Mouse (Mus musculus) CH12.LX (cell line): ENCODE measurements around the gene Eif2ak3. TPM values are rescaled to one million over a fixed set of nuclear protein-coding genes. Genes with fewer than 3 reads are reported as not detected.

ENCODE experiments used
- DNase-seq: peaks from one replicate; pipeline ENCODE4 v3.0.0-alpha.2; 2013; ENCODE audit errors: extremely low read depth
- H3K27ac ChIP-seq: 2 replicates; pipeline ENCODE4 v1.5.1; 2012; ENCODE audit warnings: low read depth, mild to moderate bottlenecking, control low read depth, moderate library complexity; ENCODE audit not compliant: insufficient read depth
- H3K27me3 ChIP-seq: replicated peaks from 2 replicates; pipeline ENCODE3; 2012; ENCODE audit warnings: inconsistent platforms
- H3K36me3 ChIP-seq, 2 experiments: replicated peaks in 1 of 2; 2 replicates each; pipeline versions ENCODE3 to v1.6.1; 2012; ENCODE audit warnings: inconsistent platforms in 1 of 2, low read length in 1 of 2, mild to moderate bottlenecking in 1 of 2, mixed read lengths in 1 of 2, moderate library complexity in 1 of 2; ENCODE audit not compliant: control insufficient read depth in 1 of 2, insufficient read depth in 1 of 2
- H3K4me1 ChIP-seq, 2 experiments: 2 replicates each; pipeline ENCODE4 v1.6.1; 2012; ENCODE audit warnings: inconsistent platforms in 1 of 2, moderate library complexity in 1 of 2; ENCODE audit not compliant: insufficient read depth in 2 of 2, control insufficient read depth in 1 of 2
- H3K4me2 ChIP-seq: 2 replicates; pipeline ENCODE4 v1.6.1; 2012; ENCODE audit warnings: low read depth, mild to moderate bottlenecking, control low read depth; ENCODE audit not compliant: poor library complexity, insufficient read depth, severe bottlenecking
- H3K4me3 ChIP-seq, 3 experiments: fragments of 150-350 bp in 1 of 3; sonication (generic) in 1 of 3; replicated peaks in 1 of 3; 2 replicates each; pipeline versions ENCODE3 to v1.5.1; 2011 to 2012; ENCODE audit warnings: low read depth in 2 of 3, low read length in 2 of 3, mild to moderate bottlenecking in 2 of 3, moderate library complexity in 2 of 3, control low read depth in 1 of 3, improper control_type of control experiment in 1 of 3, inconsistent platforms in 1 of 3, mixed read lengths in 1 of 3; ENCODE audit not compliant: poor library complexity in 1 of 3
- H3K79me2 ChIP-seq: replicated peaks from 2 replicates; pipeline ENCODE4 v1.6.1; 2012; ENCODE audit warnings: mild to moderate bottlenecking, moderate library complexity; ENCODE audit not compliant: control insufficient read depth, poor library complexity, insufficient read depth, severe bottlenecking; ENCODE audit errors: extremely low read depth
- H3K9ac ChIP-seq: 2 replicates; pipeline ENCODE4 v1.6.1; 2012; ENCODE audit warnings: low read depth, mild to moderate bottlenecking, control low read depth, moderate library complexity; ENCODE audit not compliant: insufficient read depth
- H3K9me3 ChIP-seq: replicated peaks from 2 replicates; pipeline ENCODE3; 2012; ENCODE audit warnings: low read length, inconsistent platforms, mixed read lengths
- BHLHE40 ChIP-seq: IDR thresholded peaks from 2 replicates; pipeline ENCODE4 v1.6.1; 2011; ENCODE audit warnings: mild to moderate bottlenecking, low read depth, low read length, improper control_type of control experiment
- CHD2 ChIP-seq: IDR thresholded peaks from 2 replicates; pipeline ENCODE4 v1.6.1; 2011; ENCODE audit warnings: low read length, improper control_type of control experiment
- E2F4 ChIP-seq: IDR thresholded peaks from 2 replicates; pipeline ENCODE4 v1.6.1; 2011; ENCODE audit warnings: low read depth, low read length, improper control_type of control experiment; ENCODE audit not compliant: insufficient replicate concordance
- ETS1 ChIP-seq: conservative IDR thresholded peaks from 2 replicates; pipeline ENCODE4 v1.6.1; 2012; ENCODE audit warnings: low read depth, mild to moderate bottlenecking, inconsistent platforms, low read length, improper control_type of control experiment, moderate library complexity
- GABPA ChIP-seq: IDR thresholded peaks from 2 replicates; pipeline ENCODE4 v1.6.1; 2012; ENCODE audit warnings: low read depth, low read length, improper control_type of control experiment, inconsistent platforms; ENCODE audit not compliant: insufficient replicate concordance
- IRF4 ChIP-seq: IDR thresholded peaks from 2 replicates; pipeline ENCODE4 v1.6.1; 2014; ENCODE audit warnings: low read depth, mild to moderate bottlenecking, inconsistent platforms, low read length, improper control_type of control experiment
- JUN ChIP-seq: IDR thresholded peaks from 2 replicates; pipeline ENCODE4 v1.6.1; 2011; ENCODE audit warnings: low read depth, mild to moderate bottlenecking, low read length, improper control_type of control experiment, moderate library complexity; ENCODE audit not compliant: insufficient read depth
- KAT2A ChIP-seq: IDR thresholded peaks from 2 replicates; pipeline ENCODE4 v1.6.1; 2012; ENCODE audit warnings: low read length, improper control_type of control experiment, inconsistent platforms; ENCODE audit not compliant: insufficient replicate concordance
- MAX ChIP-seq: IDR thresholded peaks from 2 replicates; pipeline ENCODE4 v1.6.1; 2011; ENCODE audit warnings: low read length, improper control_type of control experiment
- MXI1 ChIP-seq: IDR thresholded peaks from 2 replicates; pipeline ENCODE4 v1.6.1; 2011; ENCODE audit warnings: mild to moderate bottlenecking, low read depth, low read length, improper control_type of control experiment
- NELFE ChIP-seq: IDR thresholded peaks from 2 replicates; pipeline ENCODE4 v1.6.1; 2011; ENCODE audit warnings: low read depth, low read length, improper control_type of control experiment
- NRF1 ChIP-seq: IDR thresholded peaks from 2 replicates; pipeline ENCODE4 v1.6.1; 2014; ENCODE audit warnings: low read depth, mild to moderate bottlenecking, inconsistent platforms, low read length, improper control_type of control experiment, moderate library complexity
- POLR2A ChIP-seq: IDR thresholded peaks from 2 replicates; pipeline ENCODE4 v1.6.1; 2011; ENCODE audit warnings: low read depth, mild to moderate bottlenecking, improper control_type of control experiment, low read length
- RAD21 ChIP-seq: IDR thresholded peaks from 2 replicates; pipeline ENCODE4 v1.6.1; 2011; ENCODE audit warnings: low read depth, mild to moderate bottlenecking, low read length, improper control_type of control experiment, moderate library complexity
- RCOR1 ChIP-seq: conservative IDR thresholded peaks from 2 replicates; pipeline ENCODE4 v1.6.1; 2012; ENCODE audit warnings: low read depth, mild to moderate bottlenecking, inconsistent platforms, low read length, improper control_type of control experiment
- SIN3A ChIP-seq: IDR thresholded peaks from 2 replicates; pipeline ENCODE4 v1.6.1; 2012; ENCODE audit warnings: low read length, improper control_type of control experiment, inconsistent platforms
- TBP ChIP-seq: conservative IDR thresholded peaks from 2 replicates; pipeline ENCODE4 v1.6.1; 2011; ENCODE audit warnings: low read depth, low read length, improper control_type of control experiment
- TCF12 ChIP-seq: IDR thresholded peaks from 2 replicates; pipeline ENCODE4 v1.6.1; 2014; ENCODE audit warnings: low read depth, mild to moderate bottlenecking, inconsistent platforms, low read length, improper control_type of control experiment
- UBTF ChIP-seq: IDR thresholded peaks from 2 replicates; pipeline ENCODE4 v1.6.1; 2012; ENCODE audit warnings: low read depth, mild to moderate bottlenecking, inconsistent platforms, low read length, improper control_type of control experiment, moderate library complexity
- USF1 ChIP-seq: IDR thresholded peaks from 2 replicates; pipeline ENCODE4 v1.6.1; 2014; ENCODE audit warnings: low read depth, mild to moderate bottlenecking, inconsistent platforms, low read length, improper control_type of control experiment
- USF2 ChIP-seq: conservative IDR thresholded peaks from 2 replicates; pipeline ENCODE4 v1.6.1; 2011; ENCODE audit warnings: low read depth, low read length, improper control_type of control experiment
- ZC3H11A ChIP-seq: IDR thresholded peaks from 2 replicates; pipeline ENCODE4 v1.6.1; 2012; ENCODE audit warnings: low read depth, mild to moderate bottlenecking, inconsistent platforms, low read length, improper control_type of control experiment
- ZKSCAN1 ChIP-seq: IDR thresholded peaks from 2 replicates; pipeline ENCODE4 v1.6.1; 2012; ENCODE audit warnings: low read depth, inconsistent platforms, low read length, improper control_type of control experiment, borderline replicate concordance
- ZNF384 ChIP-seq: IDR thresholded peaks from 2 replicates; pipeline ENCODE4 v1.6.1; 2012; ENCODE audit warnings: low read depth, low read length, improper control_type of control experiment, inconsistent platforms
- dilution Hi-C: fragments of 300-500 bp; cut with MboI; formaldehyde crosslinking; loops from 2 replicates; pipeline ENCODE4 v1.14.3; 2020; ENCODE audit warnings: low sequenced_read_pairs; ENCODE audit not compliant: extremely low pct_unique_long_range_greater_than_20kb, extremely low pct_ligation_motif_present
- in situ Hi-C: fragments of 300-500 bp; cut with MboI; formaldehyde crosslinking; loops from 3 replicates; pipeline ENCODE4 v1.14.3; 2019; ENCODE audit warnings: low sequenced_read_pairs, low pct_ligation_motif_present, low pct_unique_long_range_greater_than_20kb, mixed read lengths
- polyA plus RNA-seq: library from polyadenylated mRNA; unstranded; fragments of >175 nt; gene quantifications from 2 replicates; pipeline ENCODE4 v1.2.1, GENCODE M21; 2012; ENCODE audit warnings: low read depth; ENCODE audit not compliant: insufficient read length
- total RNA-seq, 2 experiments: library from RNA; depleted of rRNA; stranded (reverse); fragments of 300-350 nt in 1 of 2; fragments of >200 nt in 1 of 2; gene quantifications; 2 replicates each; pipeline ENCODE4 v1.2.3; 2012 to 2014

Gene Eif2ak3
- total and polyA plus RNA-seq, 3 experiments: 21.2 to 38.9 (median 23.1) TPM

DNA sequence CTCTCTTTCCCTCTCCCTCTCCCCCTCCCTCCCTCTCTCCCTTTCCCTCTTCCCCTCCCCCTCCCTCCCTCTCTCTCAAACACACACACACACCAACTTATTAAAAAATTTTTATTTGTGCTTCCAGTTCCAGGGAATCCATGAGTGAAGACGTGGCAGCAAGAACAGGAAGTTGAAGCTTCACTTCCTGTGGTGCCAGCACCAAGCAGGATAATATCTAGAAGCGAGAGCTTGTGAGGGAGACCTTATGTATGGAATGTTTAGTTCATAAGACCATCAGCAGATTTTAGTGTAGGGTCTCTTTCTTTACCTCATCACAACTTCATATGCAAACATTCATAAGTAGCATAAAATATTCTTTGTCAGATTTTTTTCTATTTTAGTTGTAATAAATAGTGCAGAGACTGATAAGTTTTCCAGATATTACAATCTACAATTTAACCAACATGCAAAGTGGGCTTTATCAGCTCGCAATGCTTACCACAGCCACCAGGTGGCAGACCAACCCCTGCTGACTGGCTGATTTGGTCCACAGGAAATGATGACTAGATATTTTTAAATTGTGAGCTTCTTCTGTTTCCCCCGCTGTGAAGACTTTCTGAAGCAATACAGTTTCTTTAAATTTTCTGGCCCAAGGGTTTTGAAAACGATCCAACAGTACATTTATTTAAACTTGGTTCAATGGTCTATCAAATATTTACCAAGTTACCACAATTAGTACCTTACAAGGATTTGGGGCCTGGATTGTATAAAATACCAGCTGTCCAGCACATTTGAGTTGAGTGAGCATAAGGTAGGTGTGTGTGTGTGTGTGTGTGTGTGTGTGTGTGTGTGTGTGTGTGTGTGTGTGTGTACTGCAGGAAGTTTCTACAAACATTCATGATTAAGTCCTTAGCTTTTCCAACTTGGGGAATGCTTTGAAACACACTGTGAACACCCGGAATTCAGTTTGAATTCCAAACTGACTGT, 32.5 kb upstream of the Eif2ak3 start (continued):
- TF ChIP-seq RAD21: peak; percentile 100
- no peak for TF ChIP-seq ZNF384
- TF ChIP-seq RCOR1: no peak
- TF ChIP-seq ETS1: no peak; the same call in none of the 2 replicates
- peak; percentile 30; the same call in 1 of the 2 replicates for TF ChIP-seq NELFE
- TF ChIP-seq CHD2: no peak

DNA sequence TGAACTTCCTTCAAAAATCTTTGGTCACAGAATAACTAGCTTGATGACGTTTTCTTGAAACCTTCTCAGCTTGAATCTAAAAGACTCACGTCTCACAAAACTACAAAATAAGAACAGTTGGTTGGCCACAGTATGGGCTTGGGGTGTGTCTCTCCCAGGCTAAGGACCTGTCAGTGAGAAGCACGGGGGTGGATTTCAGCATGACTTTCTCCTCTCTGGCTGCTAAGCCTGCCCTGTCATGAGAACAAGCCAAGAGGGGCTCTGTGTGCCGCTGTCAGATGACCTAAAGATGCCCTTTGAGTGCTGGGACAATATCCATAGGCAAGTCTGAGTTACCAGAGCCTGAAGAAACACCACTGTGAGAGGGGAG, 31.8 kb upstream of the Eif2ak3 start:
- Histone ChIP-seq H3K36me3 (no peaks in the 10 kb centered on the region), H3K27me3 (no peaks in the 10 kb centered on the region), H3K27ac (no peak overlapping the region), H3K79me2 (no peaks in the 10 kb centered on the region), H3K9ac (peak overlapping the region; percentile 51; the same call in 1 of the 2 replicates), H3K4me2 (0 out of 2 replicates have a peak overlapping the region, but pooled peaks have one; percentile 22), H3K9me3 (no peaks in the 10 kb centered on the region), H3K4me1 (peaks cover 20 to 32% of the 10 kb centered on the region in 2 experiments), H3K4me3 (no peak overlapping the region)
- in situ Hi-C loops (loop anchor here (25.0 kb wide), 1 partner anchor 325 kb away; the partner anchor contains the start of gene Thnsl2), dilution Hi-C loops (no loop called here)
- TF ChIP-seq BHLHE40: 0 out of 2 replicates have a peak, but pooled peaks have one; percentile 3
- no peak for TF ChIP-seq IRF4
- peak; percentile 37 for DNase-seq

DNA sequence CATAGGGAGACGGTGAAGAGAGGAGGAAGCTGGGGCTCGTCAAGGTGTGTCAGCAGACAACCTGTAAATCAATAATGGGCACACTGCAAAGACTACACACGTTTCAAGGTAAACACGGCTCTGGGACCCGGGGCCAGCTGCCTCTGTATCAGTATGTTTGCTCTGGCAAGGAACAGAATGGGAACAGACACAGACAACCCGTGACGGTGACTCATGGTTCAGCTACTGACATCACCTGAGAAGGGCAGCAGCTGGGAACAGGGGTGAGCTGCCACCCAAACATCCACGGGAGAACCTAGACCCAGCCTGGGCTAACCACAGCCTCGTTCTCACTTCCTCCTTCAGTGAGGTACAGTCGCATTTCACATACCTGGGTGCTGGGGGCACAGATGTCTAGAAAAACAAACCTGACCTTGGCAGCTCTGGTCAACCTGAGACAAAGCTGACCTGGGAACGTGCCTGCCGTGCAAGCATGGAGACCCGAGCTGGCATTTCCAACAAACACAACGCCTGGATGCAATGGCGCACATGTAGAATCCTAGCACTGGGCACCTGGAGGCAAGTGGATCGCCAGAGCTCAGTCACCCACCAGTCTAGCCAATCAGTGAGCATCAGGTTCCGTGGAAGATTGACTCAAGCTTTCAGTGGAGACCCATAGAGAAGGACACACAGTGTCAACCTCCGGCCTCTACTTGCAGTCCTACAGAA, 30.2 kb upstream of the Eif2ak3 start:
- H3K4me2 ChIP-seq: peak overlapping the region; percentile 65; the same call in 1 of the 2 replicates
- dilution Hi-C loops (no loop called here), in situ Hi-C loops (loop anchor here (25.0 kb wide), 1 partner anchor 323 kb away; the partner anchor contains the start of gene Thnsl2)
- H3K36me3 ChIP-seq: no peaks in the 10 kb centered on the region
- H3K27ac ChIP-seq: 0 out of 2 replicates have a peak overlapping the region, but pooled peaks have one; percentile 1
- peak; percentile 89 for DNase-seq
- peaks cover 20 to 30% of the 10 kb centered on the region in 2 experiments for H3K4me1 ChIP-seq
- peak overlapping the region; percentile 13; the same call in 1 of the 2 replicates for H3K9ac ChIP-seq
- H3K4me3 ChIP-seq: no peak overlapping the region
- H3K9me3 ChIP-seq: no peaks in the 10 kb centered on the region
- no peaks in the 10 kb centered on the region for H3K79me2 ChIP-seq
- no peaks in the 10 kb centered on the region for H3K27me3 ChIP-seq
- TF ChIP-seq ZKSCAN1 (no peak), JUN (peak; percentile 94), ETS1 (peak; percentile 99), USF1 (no peak), POLR2A (peak; percentile 20; the same call in 1 of the 2 replicates), ZC3H11A (no peak), MXI1 (no peak), TBP (no peak), SIN3A (peak; percentile 94), KAT2A (no peak), NRF1 (no peak), E2F4 (no peak), IRF4 (peak; percentile 97), USF2 (no peak; the same call in 1 of the 2 replicates), TCF12 (peak; percentile 95), RCOR1 (peak; percentile 90; the same call in 1 of the 2 replicates), CHD2 (peak; percentile 65), MAX (peak; percentile 57), UBTF (0 out of 2 replicates have a peak, but pooled peaks have one; percentile 11), GABPA (no peak), ZNF384 (peak; percentile 40; the same call in 1 of the 2 replicates)
